ENCODE assay signal across 18 mouse cellular contexts in the genomic region with DNA sequence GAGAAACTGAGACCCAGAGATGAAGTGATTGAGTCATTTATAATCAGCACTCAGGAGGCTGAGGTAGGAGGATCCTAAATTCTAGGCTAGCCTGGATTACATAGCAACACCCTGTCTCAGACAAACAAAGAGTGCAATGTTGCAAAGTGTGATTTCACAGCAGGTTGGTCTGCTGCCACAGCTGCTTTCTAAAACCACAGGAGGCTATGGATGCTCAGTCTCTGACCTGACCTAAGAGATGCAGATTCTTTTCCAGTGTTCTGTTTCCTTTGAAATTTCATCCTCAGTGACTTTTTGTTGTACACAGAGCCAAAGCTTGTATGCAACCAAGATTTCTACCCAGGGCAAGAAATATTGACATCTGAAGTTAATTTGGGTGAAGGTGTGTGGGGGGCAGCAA. TPM values are rescaled to one million over a fixed set of nuclear protein-coding genes. Genes with fewer than 3 reads are reported as not detected.
DNase-seq lines count a peak whose midpoint lies in the region; ATAC-seq and TF ChIP-seq lines count a peak whose summit lies in the region.
"Had no signal": no experiment of that assay in that cellular context is flagged by ENCODE, and none has a peak within 500 bp of the region (broad histone marks: within the 10 kb centered on the region; RNA-seq: fewer than 3 reads in every experiment).

No protein-coding gene starts in this region.

- no peak for ATAC-seq in kidney, postnatal 0 days (replicated peaks; ENCODE audit: low FRiP score, low read depth)

- H3K36me3 ChIP-seq in kidney, postnatal 0 days (ENCODE audit: insufficient read depth, low read length), result no peaks in the 10 kb centered on the region
- H3K36me3 ChIP-seq: lung, embryonic 15.5 days had no signal

- no peak overlapping the region for H3K4me3 ChIP-seq in gastrocnemius, adult 2 months
- H3K4me3 ChIP-seq in kidney, postnatal 0 days (replicated peaks; ENCODE audit: low read depth, low read length), result no peak overlapping the region
- H3K4me3 ChIP-seq in olfactory bulb, adult 2 months (ENCODE audit: insufficient read depth, low read depth, low read length), result no peak overlapping the region
- H3K4me3 ChIP-seq: lung, embryonic 15.5 days; megakaryocyte, embryonic 14.5 days had no signal

- intact Hi-C loops in gastrocnemius, adult 2 months (cut with DNase I), result no loop called here

- no peaks in the 10 kb centered on the region for H3K27me3 ChIP-seq in kidney, postnatal 0 days (ENCODE audit: insufficient read depth, low read length)

- DNase-seq in gastrocnemius, adult 2 months, result no peak
- no peak for DNase-seq in gastrocnemius, adult 8-10 months (ENCODE audit: low spot score in 2 of 2)
- DNase-seq in kidney, postnatal 0 days (ENCODE audit: low spot score), result no peak
- no peak for DNase-seq in kidney, postnatal 25 days
- peak; percentile 31 for DNase-seq in brain, embryonic 14.5 days (ENCODE audit: low read depth)
- DNase-seq in liver, result no peak
- DNase-seq in urinary bladder, postnatal 36 days (ENCODE audit: low spot score in 2 of 2), result no peak
- DNase-seq: forebrain, postnatal 0 days; thymus, adult 18-20 months had no signal

- TF ChIP-seq CTCF in gastrocnemius, adult 2 months (IDR thresholded peaks at IDR 0.05), result no peak
- no peak for TF ChIP-seq CTCF in kidney, postnatal 0 days (IDR thresholded peaks at IDR 0.05; ENCODE audit: low read depth)
- no peak for TF ChIP-seq CTCF in brain, embryonic 14.5 days (IDR thresholded peaks at IDR 0.05; ENCODE audit: borderline replicate concordance, extremely low read depth, insufficient read depth, insufficient read length)
- no peak for TF ChIP-seq CTCF in olfactory bulb, adult 2 months (IDR thresholded peaks at IDR 0.05; ENCODE audit: insufficient read depth, low read depth, low read length)

- H3K9ac ChIP-seq in kidney, postnatal 0 days (ENCODE audit: low read depth, low read length), result peak overlapping the region; percentile 35; the same call in 1 of the 2 replicates
- H3K9ac ChIP-seq: forebrain, postnatal 0 days; lung, embryonic 15.5 days had no signal

- H3K4me2 ChIP-seq in kidney, postnatal 0 days (ENCODE audit: low read length), result no peak overlapping the region
- H3K4me2 ChIP-seq: lung, embryonic 15.5 days had no signal

- H3K4me1 ChIP-seq in kidney, postnatal 0 days (replicated peaks; ENCODE audit: insufficient read depth, low read length), result no peaks in the 10 kb centered on the region
- H3K4me1 ChIP-seq in olfactory bulb, adult 2 months (ENCODE audit: control insufficient read depth, insufficient read depth, low read length), result peaks cover 9% of the 10 kb centered on the region; the same call in 1 of the 2 replicates

- H3K9me3 ChIP-seq in kidney, postnatal 0 days (replicated peaks; ENCODE audit: low read length), result no peaks in the 10 kb centered on the region
- H3K9me3 ChIP-seq: lung, embryonic 15.5 days had no signal

- H3K27ac ChIP-seq in gastrocnemius, adult 2 months, result peak overlapping the region; percentile 93
- H3K27ac ChIP-seq in kidney, postnatal 0 days, result no peak overlapping the region
- H3K27ac ChIP-seq in olfactory bulb, adult 2 months (ENCODE audit: insufficient read depth, low read depth, low read length), result 0 out of 2 replicates have a peak overlapping the region, but pooled peaks have one; percentile 16
- H3K27ac ChIP-seq: lung, embryonic 15.5 days had no signal

- no peak for TF ChIP-seq POLR2A in brain, embryonic 14.5 days (IDR thresholded peaks at IDR 0.05; ENCODE audit: borderline replicate concordance, extremely low read depth, insufficient read depth, insufficient read length, poor library complexity, severe bottlenecking)
- TF ChIP-seq POLR2A in olfactory bulb, adult 2 months (IDR thresholded peaks at IDR 0.05; ENCODE audit: insufficient read depth, low read depth, low read length), result no peak

RNA-seq across cellular contexts. Expression of gene Aebp1, which starts 6.3 kb away (rescaled TPM):
- 10 to 100 TPM; 52.8 to 72.3 TPM for total RNA-seq in gastrocnemius, adult 2 months (2021)
- 10 to 100 TPM; 50.7 to 96.4 (median 75.2) TPM for total RNA-seq in gastrocnemius, adult 8-10 months (2022)
- polyA plus RNA-seq in kidney, postnatal 0 days (2015; fragmentation: Nextera tagmentation; extraction: Ambion mirVana), result 33.9 and 38.6 TPM in 2 replicates
- polyA plus RNA-seq in brain, embryonic 14.5 days (2012; rRNA removed), result 6.6 and 18.7 TPM in 2 replicates
- not detected in 2 replicates for polyA plus RNA-seq in olfactory bulb, adult 2 months (2012; ENCODE audit: insufficient read depth, insufficient read length, low replicate concordance, missing spikeins)
- total RNA-seq: MEL had no signal

RNA-seq across cellular contexts. Expression of gene Polm, which starts 17.7 kb away (rescaled TPM):
- total RNA-seq in gastrocnemius, adult 2 months (2021), result 1 to 10 TPM; 1.7 to 3.1 TPM
- 1 to 10 TPM; 1.6 to 2.5 (median 2.0) TPM for total RNA-seq in gastrocnemius, adult 8-10 months (2022)
- 7.8 and 8.7 TPM in 2 replicates for polyA plus RNA-seq in kidney, postnatal 0 days (2015; fragmentation: Nextera tagmentation; extraction: Ambion mirVana)
- polyA plus RNA-seq in brain, embryonic 14.5 days (2012; rRNA removed), result 18.9 and 24.5 TPM in 2 replicates
- not detected in 2 replicates for polyA plus RNA-seq in olfactory bulb, adult 2 months (2012; ENCODE audit: insufficient read depth, insufficient read length, low replicate concordance, missing spikeins)

RNA-seq across cellular contexts. Expression of gene Pold2, which starts 22.6 kb away (rescaled TPM):
- total RNA-seq in gastrocnemius, adult 2 months (2021), result 10 to 100 TPM; 39.7 to 48.5 TPM
- total RNA-seq in gastrocnemius, adult 8-10 months (2022), result 10 to 100 TPM; 44.6 to 47.3 (median 47.0) TPM
- polyA plus RNA-seq in kidney, postnatal 0 days (2015; fragmentation: Nextera tagmentation; extraction: Ambion mirVana), result 74.4 and 82.6 TPM in 2 replicates
- 78.0 and 126 TPM in 2 replicates for polyA plus RNA-seq in brain, embryonic 14.5 days (2012; rRNA removed)
- polyA plus RNA-seq in olfactory bulb, adult 2 months (2012; ENCODE audit: insufficient read depth, insufficient read length, low replicate concordance, missing spikeins), result not detected in 2 replicates

RNA-seq across cellular contexts. Expression of gene Myl7, which starts 43.1 kb away (rescaled TPM):
- total RNA-seq in gastrocnemius, adult 2 months (2021), result not detected
- not detected for total RNA-seq in gastrocnemius, adult 8-10 months (2022)
- 1.6 and 1.9 TPM in 2 replicates for polyA plus RNA-seq in kidney, postnatal 0 days (2015; fragmentation: Nextera tagmentation; extraction: Ambion mirVana)
- polyA plus RNA-seq in brain, embryonic 14.5 days (2012; rRNA removed), result 0.29 and 0.38 TPM in 2 replicates
- polyA plus RNA-seq in olfactory bulb, adult 2 months (2012; ENCODE audit: insufficient read depth, insufficient read length, low replicate concordance, missing spikeins), result not detected in 2 replicates
- total RNA-seq: adrenal gland, adult 2 months; forebrain, postnatal 0 days; gastrocnemius, postnatal 36 days; hematopoietic stem cell, adult 5-6 weeks; layer of hippocampus, postnatal 14 days; MEL had no signal
- polyA plus RNA-seq: forebrain, postnatal 0 days had no signal

RNA-seq across cellular contexts. Expression of gene Pgam2, which starts 51.9 kb away (rescaled TPM):
- total RNA-seq in gastrocnemius, adult 2 months (2021), result 1,000 to 10,000 TPM; 2,835 to 2,943 TPM
- total RNA-seq in gastrocnemius, adult 8-10 months (2022), result 1,000 to 10,000 TPM; 2,240 to 2,793 (median 2,573) TPM
- polyA plus RNA-seq in kidney, postnatal 0 days (2015; fragmentation: Nextera tagmentation; extraction: Ambion mirVana), result 111 and 121 TPM in 2 replicates
- polyA plus RNA-seq in brain, embryonic 14.5 days (2012; rRNA removed), result 0.59 and 0.82 TPM in 2 replicates
- not detected in 2 replicates for polyA plus RNA-seq in olfactory bulb, adult 2 months (2012; ENCODE audit: insufficient read depth, insufficient read length, low replicate concordance, missing spikeins)
- total RNA-seq: adrenal gland, adult 2 months; hematopoietic stem cell, adult 5-6 weeks had no signal
- polyA plus RNA-seq: adrenal gland, adult 2 months; liver, adult 2 months had no signal
